Mouse (Mus musculus) T-cell, adult 66 days (primary cell): ENCODE data around the gene Grm2. TPM values are rescaled to one million over a fixed set of nuclear protein-coding genes. Genes with fewer than 3 reads are reported as not detected.

Source experiments
- total RNA-seq, 2 experiments: library from RNA; stranded (reverse); gene quantifications; 3 replicates in 1 of 2; 4 replicates in 1 of 2; pipeline ENCODE4 v1.2.4; 2023

Grm2 gene
- total RNA-seq = not detected

GRCm38 (mm10) chr9:106655884-106656720 is at the start of gene Grm2:
Grm2 (minus strand) TSS chr9:106656082.

GRCm38 (mm10) chr9:106685249-106686101 is 29.6 kb upstream of the Grm2 start, which contains the start of gene Tex264:
Tex264 (minus strand) TSS chr9:106685927.

GRCm38 (mm10) chr9:106626282-106626681 is 29.6 kb downstream of the Grm2 start, which contains the start of gene Iqcf6:
Iqcf6 (plus strand) TSS chr9:106626582.

Other genes starting within 250 kb of the Grm2 start
- gene Rpl29, start 226.6 kb downstream of the Grm2 start, total RNA-seq = 100 to 1,000 TPM; 850 to 940 TPM
- gene Acy1, start 217.8 kb downstream of the Grm2 start, total RNA-seq = 10 to 100 TPM; 14.4 to 15.4 TPM
- 1 to 10 TPM; 6.6 to 7.7 TPM for gene Abhd14b, start 208.6 kb downstream of the Grm2 start, total RNA-seq
- 10 to 100 TPM in 1 of 2 experiments, 1 to 10 TPM in 1; 10.0 to 11.4 TPM for gene Abhd14a, start 208.4 kb downstream of the Grm2 start, total RNA-seq
- 10 to 100 TPM; 10.5 to 15.6 TPM for gene Pcbp4, start 202.8 kb downstream of the Grm2 start, total RNA-seq
- under 1 TPM; 0.30 to 0.99 TPM for gene Gpr62, start 190.1 kb downstream of the Grm2 start, total RNA-seq
- gene Rrp9, start 180.1 kb downstream of the Grm2 start, total RNA-seq = 10 to 100 TPM; 85.2 to 89.8 TPM
- 10 to 100 TPM; 50.1 to 60.6 TPM for gene Parp3, start 179.1 kb downstream of the Grm2 start, total RNA-seq
- gene Iqcf1, start 156.1 kb downstream of the Grm2 start, total RNA-seq = not detected
- gene Iqcf5, start 141.5 kb downstream of the Grm2 start, total RNA-seq = not detected
- gene Iqcf3, start 94.5 kb downstream of the Grm2 start, total RNA-seq = not detected
- not detected for gene Iqcf4, start 85.1 kb downstream of the Grm2 start, total RNA-seq
- not detected for gene Iqcf6, start 29.5 kb downstream of the Grm2 start, total RNA-seq
- 10 to 100 TPM; 59.1 to 65.7 TPM for gene Tex264, start 29.8 kb upstream of the Grm2 start, total RNA-seq
- gene Rad54l2, start 133.1 kb upstream of the Grm2 start, total RNA-seq = 10 to 100 TPM; 37.7 to 40.9 TPM
- gene Dcaf1, start 165.8 kb upstream of the Grm2 start, total RNA-seq = 10 to 100 TPM; 46.2 to 60.2 TPM
- 10 to 100 TPM; 41.5 to 57.8 TPM for gene Rbm15b, start 231.3 kb upstream of the Grm2 start, total RNA-seq
- 100 to 1,000 TPM in 1 of 2 experiments, 10 to 100 TPM in 1; 99.7 to 117 TPM for gene Manf, start 235.9 kb upstream of the Grm2 start, total RNA-seq